Mouse (Mus musculus): ENCODE measurements at regions not wholly inside any gene's neighbourhood (a gene's known extent, or its start where the extent isn't known, plus 50 kb on each side); places are given as distances from the start of the nearest gene placed in this dataset.

- no peak for DNase-seq (ENCODE audit: extremely low spot score in 1 of 2, low spot score in 1 of 2)
These were observed 261.2 kb upstream of the A1bg start for GRCm38 (mm10) chr15:61183751-61184596.

DNA sequence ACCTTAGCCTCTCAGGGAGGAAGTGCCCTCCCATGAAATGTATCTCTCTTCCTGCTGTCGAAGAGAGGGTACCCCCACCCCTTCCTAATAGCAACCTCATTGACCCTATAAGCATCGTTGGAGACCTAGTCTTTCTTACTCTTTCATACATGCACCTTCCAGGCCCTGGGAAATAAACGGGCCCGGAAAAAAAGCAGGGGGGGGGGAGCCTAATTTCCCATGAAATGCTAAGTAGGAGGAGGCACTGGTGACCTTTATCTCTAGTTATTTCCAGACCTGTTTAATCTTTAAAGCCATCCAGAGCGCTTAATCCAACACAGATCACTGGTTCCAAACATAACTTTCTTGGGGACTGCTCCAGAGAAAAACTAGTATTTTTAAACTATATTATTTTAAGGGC is 260.5 kb upstream of the A1bg start:
- no peak for DNase-seq (ENCODE audit: extremely low spot score in 1 of 2, low spot score in 1 of 2)

- no peak for DNase-seq (ENCODE audit: extremely low spot score in 1 of 2, low spot score in 1 of 2)
These were observed 246.1 kb upstream of the A1bg start for GRCm38 (mm10) chr15:61168842-61169416.

DNA sequence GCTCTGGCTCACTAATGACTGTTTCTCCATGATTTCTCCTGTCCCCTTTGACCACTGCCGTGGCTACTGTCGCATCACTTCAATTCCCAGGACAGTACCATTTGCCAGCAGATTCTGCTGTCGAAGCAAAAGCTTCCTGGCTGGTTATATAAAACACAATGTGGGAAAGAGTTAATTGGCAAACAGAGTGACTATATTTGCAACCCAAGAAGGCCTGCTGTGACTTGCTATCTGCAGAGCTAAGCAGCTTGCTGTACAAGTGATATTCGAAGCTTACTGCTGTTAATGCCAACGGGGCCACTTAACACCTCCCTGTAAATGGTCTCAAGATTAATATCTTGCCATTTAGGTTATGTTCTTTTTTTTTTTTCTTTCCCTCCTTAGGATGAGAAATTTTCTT is 242.2 kb upstream of the A1bg start:
- DNase-seq (ENCODE audit: extremely low spot score in 1 of 2, low spot score in 1 of 2) = no peak

DNA sequence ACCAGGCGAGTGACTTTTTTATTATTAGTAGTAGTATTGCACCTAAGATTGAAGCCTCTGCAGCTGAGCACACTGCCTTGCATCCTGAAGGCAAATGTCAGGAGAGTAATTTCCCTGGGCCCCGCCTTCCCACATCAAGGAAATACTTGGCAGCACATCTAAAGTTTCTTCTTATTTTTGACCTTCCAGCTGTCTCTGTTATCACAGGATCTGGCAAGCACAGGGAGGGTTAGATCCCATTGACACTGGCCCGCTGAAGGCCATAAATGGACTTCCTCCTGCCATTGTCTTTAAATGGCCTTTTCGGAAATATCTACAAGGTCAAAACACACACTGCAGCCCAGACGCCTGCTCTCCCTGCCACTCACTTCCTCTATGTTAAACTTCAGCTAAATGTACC is 238.6 kb upstream of the A1bg start:
- no peak for DNase-seq (ENCODE audit: extremely low spot score in 1 of 2, low spot score in 1 of 2)

GRCm38 (mm10) chr15:61160666-61161065 is 237.9 kb upstream of the A1bg start:
- no peak for DNase-seq (ENCODE audit: extremely low spot score in 1 of 2, low spot score in 1 of 2)

- no peak for DNase-seq (ENCODE audit: extremely low spot score in 1 of 2, low spot score in 1 of 2)
These were observed 236.7 kb upstream of the A1bg start for GRCm38 (mm10) chr15:61159552-61159951.

- DNase-seq (ENCODE audit: extremely low spot score in 1 of 2, low spot score in 1 of 2) = peak in 1 of 2 experiments; percentile 45
These were observed 235.3 kb upstream of the A1bg start for GRCm38 (mm10) chr15:61158041-61158545.

DNA sequence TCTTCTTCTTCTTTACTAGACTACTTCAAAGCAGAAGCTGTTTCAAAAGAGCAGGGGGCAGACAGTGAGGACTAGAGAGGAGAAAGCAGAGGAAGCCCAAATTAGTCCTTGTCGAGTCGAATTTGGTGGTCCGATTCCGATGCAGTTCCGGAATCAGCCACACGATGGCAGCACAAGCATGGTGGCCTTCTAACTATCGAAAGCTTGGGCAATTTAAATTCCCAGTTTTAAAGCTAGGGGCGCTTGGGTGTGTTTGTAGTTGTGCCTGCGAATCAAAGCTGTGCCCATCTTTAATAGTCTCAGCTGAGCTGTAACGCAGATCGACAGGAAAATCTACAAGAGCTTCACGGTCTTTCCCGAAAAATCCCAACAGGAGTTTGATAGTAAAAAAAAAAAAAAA is 234.7 kb upstream of the A1bg start:
- peak; percentile 88 to 99 for DNase-seq (ENCODE audit: extremely low spot score in 1 of 2, low spot score in 1 of 2)

GRCm38 (mm10) chr15:61155530-61155929 is 232.7 kb upstream of the A1bg start:
- no peak for DNase-seq (ENCODE audit: extremely low spot score in 1 of 2, low spot score in 1 of 2)

GRCm38 (mm10) chr15:61154166-61154565 is 231.4 kb upstream of the A1bg start:
- no peak for DNase-seq (ENCODE audit: extremely low spot score in 1 of 2, low spot score in 1 of 2)

GRCm38 (mm10) chr15:61142851-61143250 is 220.0 kb upstream of the A1bg start:
- DNase-seq (ENCODE audit: extremely low spot score in 1 of 2, low spot score in 1 of 2) = no peak

GRCm38 (mm10) chr15:61139151-61139550 is 216.3 kb upstream of the A1bg start:
- no peak for DNase-seq (ENCODE audit: extremely low spot score in 1 of 2, low spot score in 1 of 2)

DNA sequence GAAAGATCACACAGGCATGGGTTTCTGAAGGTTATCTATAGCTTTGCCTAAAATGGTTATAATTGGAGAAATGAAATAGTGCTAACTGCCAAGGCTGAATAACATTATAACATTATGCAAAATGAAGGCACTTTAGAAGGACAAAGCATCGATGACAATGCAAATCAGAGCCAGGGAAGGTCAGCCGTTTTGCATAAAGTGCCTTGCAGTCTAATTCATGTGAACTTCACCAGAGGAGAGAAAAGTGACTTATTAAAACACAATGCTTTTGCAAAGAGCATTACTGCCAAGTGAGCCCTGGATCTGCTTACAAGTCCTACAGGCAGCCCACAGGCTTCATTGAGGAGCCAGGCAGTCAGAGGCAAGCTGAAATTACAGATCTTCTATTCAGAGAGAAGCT is 214.0 kb upstream of the A1bg start:
- DNase-seq (ENCODE audit: extremely low spot score in 1 of 2, low spot score in 1 of 2) = no peak

DNA sequence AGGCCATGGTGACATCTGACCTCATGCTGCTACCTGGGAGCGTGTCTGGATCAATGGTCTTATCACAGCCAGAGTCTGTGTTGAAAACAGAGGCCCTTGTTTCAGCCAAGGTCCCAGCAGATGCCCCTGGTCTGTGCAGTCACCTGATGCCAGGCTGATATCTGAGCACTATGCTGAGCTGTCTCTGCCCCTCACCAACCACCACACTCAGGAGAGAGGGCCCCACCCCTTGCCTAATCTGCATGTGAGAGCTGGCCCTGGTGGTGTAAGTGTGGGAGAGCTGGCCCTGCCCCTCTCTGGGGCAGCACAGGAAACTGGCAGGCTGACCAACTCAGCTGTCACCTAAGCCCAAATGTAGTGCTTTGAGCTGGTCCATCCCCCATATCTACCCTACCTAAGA is 210.5 kb upstream of the A1bg start:
- no peak for DNase-seq (ENCODE audit: extremely low spot score in 1 of 2, low spot score in 1 of 2)

DNA sequence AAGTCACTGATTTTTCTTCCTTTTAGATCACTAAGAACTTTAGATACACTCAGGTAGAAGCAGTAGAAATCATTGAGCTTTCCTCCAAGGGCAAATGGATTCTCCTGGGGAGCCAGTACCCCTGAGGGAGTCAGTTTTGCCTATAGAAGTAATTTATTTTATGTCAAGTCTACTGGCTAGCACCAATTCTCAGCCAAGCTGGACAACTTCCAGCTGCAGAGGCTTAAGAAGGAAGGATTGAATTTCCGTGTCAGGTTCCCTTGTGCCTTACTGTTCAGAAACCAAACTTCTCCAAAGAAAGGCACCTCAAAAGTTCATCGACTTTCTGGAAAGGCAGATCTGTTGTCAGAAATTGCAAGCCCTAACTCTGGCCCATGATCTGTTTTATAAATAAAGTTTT is 205.2 kb upstream of the A1bg start:
- no peak for DNase-seq (ENCODE audit: extremely low spot score in 1 of 2, low spot score in 1 of 2)

- DNase-seq (ENCODE audit: extremely low spot score in 1 of 2, low spot score in 1 of 2) = no peak
These were observed 204.3 kb upstream of the A1bg start for GRCm38 (mm10) chr15:61127130-61127529.

GRCm38 (mm10) chr15:61116912-61117311 is 194.1 kb upstream of the A1bg start:
- DNase-seq (ENCODE audit: extremely low spot score in 1 of 2, low spot score in 1 of 2) = no peak

GRCm38 (mm10) chr15:61109429-61110128 is 186.8 kb upstream of the A1bg start:
- DNase-seq (ENCODE audit: extremely low spot score in 1 of 2, low spot score in 1 of 2) = peak in 1 of 2 experiments; percentile 7

GRCm38 (mm10) chr15:61108957-61109356 is 186.1 kb upstream of the A1bg start:
- no peak for DNase-seq (ENCODE audit: extremely low spot score in 1 of 2, low spot score in 1 of 2)

All from frontal cortex, adult 2 months (tissue).